Mouse (Mus musculus) CH12.LX (cell line): ENCODE data around the gene Nelfcd. TPM values are rescaled to one million over a fixed set of nuclear protein-coding genes. Genes with fewer than 3 reads are reported as not detected.

Source experiments
- DNase-seq: peaks from one replicate; pipeline ENCODE4 v3.0.0-alpha.2; 2013; ENCODE audit errors: extremely low read depth
- H3K27ac ChIP-seq: 2 replicates; pipeline ENCODE4 v1.5.1; 2012; ENCODE audit warnings: low read depth, mild to moderate bottlenecking, control low read depth, moderate library complexity; ENCODE audit not compliant: insufficient read depth
- H3K27me3 ChIP-seq: replicated peaks from 2 replicates; pipeline ENCODE3; 2012; ENCODE audit warnings: inconsistent platforms
- H3K36me3 ChIP-seq, 2 experiments: replicated peaks in 1 of 2; 2 replicates each; pipeline versions ENCODE3 to v1.6.1; 2012; ENCODE audit warnings: inconsistent platforms in 1 of 2, low read length in 1 of 2, mild to moderate bottlenecking in 1 of 2, mixed read lengths in 1 of 2, moderate library complexity in 1 of 2; ENCODE audit not compliant: control insufficient read depth in 1 of 2, insufficient read depth in 1 of 2
- H3K4me1 ChIP-seq, 2 experiments: 2 replicates each; pipeline ENCODE4 v1.6.1; 2012; ENCODE audit warnings: inconsistent platforms in 1 of 2, moderate library complexity in 1 of 2; ENCODE audit not compliant: insufficient read depth in 2 of 2, control insufficient read depth in 1 of 2
- H3K4me2 ChIP-seq: 2 replicates; pipeline ENCODE4 v1.6.1; 2012; ENCODE audit warnings: low read depth, mild to moderate bottlenecking, control low read depth; ENCODE audit not compliant: poor library complexity, insufficient read depth, severe bottlenecking
- H3K4me3 ChIP-seq, 3 experiments: fragments of 150-350 bp in 1 of 3; sonication (generic) in 1 of 3; replicated peaks in 1 of 3; 2 replicates each; pipeline versions ENCODE3 to v1.5.1; 2011 to 2012; ENCODE audit warnings: low read depth in 2 of 3, low read length in 2 of 3, mild to moderate bottlenecking in 2 of 3, moderate library complexity in 2 of 3, control low read depth in 1 of 3, improper control_type of control experiment in 1 of 3, inconsistent platforms in 1 of 3, mixed read lengths in 1 of 3; ENCODE audit not compliant: poor library complexity in 1 of 3
- H3K79me2 ChIP-seq: replicated peaks from 2 replicates; pipeline ENCODE4 v1.6.1; 2012; ENCODE audit warnings: mild to moderate bottlenecking, moderate library complexity; ENCODE audit not compliant: control insufficient read depth, poor library complexity, insufficient read depth, severe bottlenecking; ENCODE audit errors: extremely low read depth
- H3K9ac ChIP-seq: 2 replicates; pipeline ENCODE4 v1.6.1; 2012; ENCODE audit warnings: low read depth, mild to moderate bottlenecking, control low read depth, moderate library complexity; ENCODE audit not compliant: insufficient read depth
- H3K9me3 ChIP-seq: replicated peaks from 2 replicates; pipeline ENCODE3; 2012; ENCODE audit warnings: low read length, inconsistent platforms, mixed read lengths
- BHLHE40 ChIP-seq: IDR thresholded peaks from 2 replicates; pipeline ENCODE4 v1.6.1; 2011; ENCODE audit warnings: mild to moderate bottlenecking, low read depth, low read length, improper control_type of control experiment
- CHD2 ChIP-seq: IDR thresholded peaks from 2 replicates; pipeline ENCODE4 v1.6.1; 2011; ENCODE audit warnings: low read length, improper control_type of control experiment
- EP300 ChIP-seq: IDR thresholded peaks from 2 replicates; pipeline ENCODE4 v1.6.1; 2011; ENCODE audit warnings: low read length, improper control_type of control experiment
- ETS1 ChIP-seq: conservative IDR thresholded peaks from 2 replicates; pipeline ENCODE4 v1.6.1; 2012; ENCODE audit warnings: low read depth, mild to moderate bottlenecking, inconsistent platforms, low read length, improper control_type of control experiment, moderate library complexity
- JUN ChIP-seq: IDR thresholded peaks from 2 replicates; pipeline ENCODE4 v1.6.1; 2011; ENCODE audit warnings: low read depth, mild to moderate bottlenecking, low read length, improper control_type of control experiment, moderate library complexity; ENCODE audit not compliant: insufficient read depth
- MAFK ChIP-seq: IDR thresholded peaks from 2 replicates; pipeline ENCODE4 v1.6.1; 2011; ENCODE audit warnings: low read length, improper control_type of control experiment; ENCODE audit not compliant: insufficient replicate concordance
- MAX ChIP-seq: IDR thresholded peaks from 2 replicates; pipeline ENCODE4 v1.6.1; 2011; ENCODE audit warnings: low read length, improper control_type of control experiment
- MYC ChIP-seq: IDR thresholded peaks from 2 replicates; pipeline ENCODE4 v1.6.1; 2011; ENCODE audit warnings: low read depth, mild to moderate bottlenecking, improper control_type of control experiment, low read length
- NELFE ChIP-seq: IDR thresholded peaks from 2 replicates; pipeline ENCODE4 v1.6.1; 2011; ENCODE audit warnings: low read depth, low read length, improper control_type of control experiment
- POLR2A ChIP-seq: IDR thresholded peaks from 2 replicates; pipeline ENCODE4 v1.6.1; 2011; ENCODE audit warnings: low read depth, mild to moderate bottlenecking, improper control_type of control experiment, low read length
- SMC3 ChIP-seq: IDR thresholded peaks from 2 replicates; pipeline ENCODE4 v1.6.1; 2011; ENCODE audit warnings: low read depth, low read length, improper control_type of control experiment
- TBP ChIP-seq: conservative IDR thresholded peaks from 2 replicates; pipeline ENCODE4 v1.6.1; 2011; ENCODE audit warnings: low read depth, low read length, improper control_type of control experiment
- TCF12 ChIP-seq: IDR thresholded peaks from 2 replicates; pipeline ENCODE4 v1.6.1; 2014; ENCODE audit warnings: low read depth, mild to moderate bottlenecking, inconsistent platforms, low read length, improper control_type of control experiment
- USF1 ChIP-seq: IDR thresholded peaks from 2 replicates; pipeline ENCODE4 v1.6.1; 2014; ENCODE audit warnings: low read depth, mild to moderate bottlenecking, inconsistent platforms, low read length, improper control_type of control experiment
- USF2 ChIP-seq: conservative IDR thresholded peaks from 2 replicates; pipeline ENCODE4 v1.6.1; 2011; ENCODE audit warnings: low read depth, low read length, improper control_type of control experiment
- ZNF384 ChIP-seq: IDR thresholded peaks from 2 replicates; pipeline ENCODE4 v1.6.1; 2012; ENCODE audit warnings: low read depth, low read length, improper control_type of control experiment, inconsistent platforms
- dilution Hi-C: fragments of 300-500 bp; cut with MboI; formaldehyde crosslinking; loops from 2 replicates; pipeline ENCODE4 v1.14.3; 2020; ENCODE audit warnings: low sequenced_read_pairs; ENCODE audit not compliant: extremely low pct_unique_long_range_greater_than_20kb, extremely low pct_ligation_motif_present
- in situ Hi-C: fragments of 300-500 bp; cut with MboI; formaldehyde crosslinking; loops from 3 replicates; pipeline ENCODE4 v1.14.3; 2019; ENCODE audit warnings: low sequenced_read_pairs, low pct_ligation_motif_present, low pct_unique_long_range_greater_than_20kb, mixed read lengths
- polyA plus RNA-seq: library from polyadenylated mRNA; unstranded; fragments of >175 nt; gene quantifications from 2 replicates; pipeline ENCODE4 v1.2.1, GENCODE M21; 2012; ENCODE audit warnings: low read depth; ENCODE audit not compliant: insufficient read length
- total RNA-seq, 2 experiments: library from RNA; depleted of rRNA; stranded (reverse); fragments of 300-350 nt in 1 of 2; fragments of >200 nt in 1 of 2; gene quantifications; 2 replicates each; pipeline ENCODE4 v1.2.3; 2012 to 2014

Gene Nelfcd
- total and polyA plus RNA-seq, 3 experiments: 39.1 to 50.5 (median 44.6) TPM

GRCm38 (mm10) chr2:174392554-174392953 lies 23.1 kb upstream of the Nelfcd start:
- H3K4me2 ChIP-seq: no peak overlapping the region
- no peak for DNase-seq
- no peaks in the 10 kb centered on the region for H3K27me3 ChIP-seq
- dilution Hi-C loops (no loop called here), in situ Hi-C loops (no loop called here)
- no peak overlapping the region for H3K9ac ChIP-seq
- peaks cover 0 to 7% of the 10 kb centered on the region in 2 experiments; a peak in 3 of 4 replicates for H3K4me1 ChIP-seq
- H3K9me3 ChIP-seq: no peaks in the 10 kb centered on the region
- H3K36me3 ChIP-seq: no peaks in the 10 kb centered on the region
- TF ChIP-seq NELFE (no peak), TCF12 (no peak)
- H3K4me3 ChIP-seq: no peak overlapping the region
- H3K27ac ChIP-seq: no peak overlapping the region
- H3K79me2 ChIP-seq: no peaks in the 10 kb centered on the region

GRCm38 (mm10) chr2:174393383-174393782 lies 22.2 kb upstream of the Nelfcd start:
- H3K4me3 ChIP-seq: no peak overlapping the region
- H3K36me3 ChIP-seq: no peaks in the 10 kb centered on the region
- no peak overlapping the region for H3K9ac ChIP-seq
- no peaks in the 10 kb centered on the region for H3K9me3 ChIP-seq
- peaks cover 0 to 7% of the 10 kb centered on the region in 2 experiments; a peak in 3 of 4 replicates for H3K4me1 ChIP-seq
- no peaks in the 10 kb centered on the region for H3K27me3 ChIP-seq
- TF ChIP-seq MYC (0 out of 2 replicates have a peak, but pooled peaks have one; percentile 41), BHLHE40 (peak; percentile 55; the same call in 1 of the 2 replicates), MAX (peak; percentile 52; the same call in 1 of the 2 replicates), ZNF384 (no peak)
- dilution Hi-C loops: no loop called here
- H3K79me2 ChIP-seq: no peaks in the 10 kb centered on the region
- no peak for DNase-seq
- no peak overlapping the region for H3K27ac ChIP-seq
- in situ Hi-C loops: no loop called here
- no peak overlapping the region for H3K4me2 ChIP-seq

- TF ChIP-seq SMC3: no peak
- no peak for TF ChIP-seq EP300
- TF ChIP-seq JUN: no peak
- no peak for TF ChIP-seq MAFK
- TF ChIP-seq USF2: no peak
- TF ChIP-seq CHD2: no peak
- no peak for TF ChIP-seq BHLHE40
- TF ChIP-seq ETS1: no peak
- TF ChIP-seq USF1: no peak
- no peak for TF ChIP-seq TBP
- no peak for TF ChIP-seq POLR2A
- in situ Hi-C loops: loop anchor here (5.0 kb wide), 1 partner anchor 39 kb away; no protein-coding TSS in a partner anchor
- Histone ChIP-seq H3K27ac (no peak overlapping the region), H3K4me3 (no peak overlapping the region), H3K36me3 (peaks cover 0 to 2% of the 10 kb centered on the region in 2 experiments), H3K79me2 (no peaks in the 10 kb centered on the region), H3K9me3 (no peaks in the 10 kb centered on the region), H3K9ac (no peak overlapping the region), H3K4me1 (peaks cover 3 to 7% of the 10 kb centered on the region in 2 experiments; a peak in 3 of 4 replicates), H3K4me2 (no peak overlapping the region), H3K27me3 (no peaks in the 10 kb centered on the region)
- DNase-seq: no peak
- dilution Hi-C loops: no loop called here
Observed at GRCm38 (mm10) chr2:174396643-174397042, 19.0 kb upstream of the Nelfcd start.
